Mouse (Mus musculus) CH12.LX (cell line): ENCODE measurements around the gene Nemp1. TPM values are rescaled to one million over a fixed set of nuclear protein-coding genes. Genes with fewer than 3 reads are reported as not detected.

ENCODE experiments used
- DNase-seq: peaks from one replicate; pipeline ENCODE4 v3.0.0-alpha.2; 2013; ENCODE audit errors: extremely low read depth
- H3K27ac ChIP-seq: 2 replicates; pipeline ENCODE4 v1.5.1; 2012; ENCODE audit warnings: low read depth, mild to moderate bottlenecking, control low read depth, moderate library complexity; ENCODE audit not compliant: insufficient read depth
- H3K27me3 ChIP-seq: replicated peaks from 2 replicates; pipeline ENCODE3; 2012; ENCODE audit warnings: inconsistent platforms
- H3K36me3 ChIP-seq, 2 experiments: replicated peaks in 1 of 2; 2 replicates each; pipeline versions ENCODE3 to v1.6.1; 2012; ENCODE audit warnings: inconsistent platforms in 1 of 2, low read length in 1 of 2, mild to moderate bottlenecking in 1 of 2, mixed read lengths in 1 of 2, moderate library complexity in 1 of 2; ENCODE audit not compliant: control insufficient read depth in 1 of 2, insufficient read depth in 1 of 2
- H3K4me1 ChIP-seq, 2 experiments: 2 replicates each; pipeline ENCODE4 v1.6.1; 2012; ENCODE audit warnings: inconsistent platforms in 1 of 2, moderate library complexity in 1 of 2; ENCODE audit not compliant: insufficient read depth in 2 of 2, control insufficient read depth in 1 of 2
- H3K4me2 ChIP-seq: 2 replicates; pipeline ENCODE4 v1.6.1; 2012; ENCODE audit warnings: low read depth, mild to moderate bottlenecking, control low read depth; ENCODE audit not compliant: poor library complexity, insufficient read depth, severe bottlenecking
- H3K4me3 ChIP-seq, 3 experiments: fragments of 150-350 bp in 1 of 3; sonication (generic) in 1 of 3; replicated peaks in 1 of 3; 2 replicates each; pipeline versions ENCODE3 to v1.5.1; 2011 to 2012; ENCODE audit warnings: low read depth in 2 of 3, low read length in 2 of 3, mild to moderate bottlenecking in 2 of 3, moderate library complexity in 2 of 3, control low read depth in 1 of 3, improper control_type of control experiment in 1 of 3, inconsistent platforms in 1 of 3, mixed read lengths in 1 of 3; ENCODE audit not compliant: poor library complexity in 1 of 3
- H3K79me2 ChIP-seq: replicated peaks from 2 replicates; pipeline ENCODE4 v1.6.1; 2012; ENCODE audit warnings: mild to moderate bottlenecking, moderate library complexity; ENCODE audit not compliant: control insufficient read depth, poor library complexity, insufficient read depth, severe bottlenecking; ENCODE audit errors: extremely low read depth
- H3K9ac ChIP-seq: 2 replicates; pipeline ENCODE4 v1.6.1; 2012; ENCODE audit warnings: low read depth, mild to moderate bottlenecking, control low read depth, moderate library complexity; ENCODE audit not compliant: insufficient read depth
- H3K9me3 ChIP-seq: replicated peaks from 2 replicates; pipeline ENCODE3; 2012; ENCODE audit warnings: low read length, inconsistent platforms, mixed read lengths
- CHD2 ChIP-seq: IDR thresholded peaks from 2 replicates; pipeline ENCODE4 v1.6.1; 2011; ENCODE audit warnings: low read length, improper control_type of control experiment
- CTCF ChIP-seq, 2 experiments: IDR thresholded peaks in 1 of 2; conservative IDR thresholded peaks in 1 of 2; 2 replicates each; pipeline ENCODE4 v1.5.1; 2011 to 2012; ENCODE audit warnings: low read depth in 2 of 2, low read length in 2 of 2, improper control_type of control experiment in 1 of 2, inconsistent platforms in 1 of 2, mild to moderate bottlenecking in 1 of 2, moderate library complexity in 1 of 2
- E2F4 ChIP-seq: IDR thresholded peaks from 2 replicates; pipeline ENCODE4 v1.6.1; 2011; ENCODE audit warnings: low read depth, low read length, improper control_type of control experiment; ENCODE audit not compliant: insufficient replicate concordance
- EP300 ChIP-seq: IDR thresholded peaks from 2 replicates; pipeline ENCODE4 v1.6.1; 2011; ENCODE audit warnings: low read length, improper control_type of control experiment
- HCFC1 ChIP-seq: IDR thresholded peaks from 2 replicates; pipeline ENCODE4 v1.6.1; 2012; ENCODE audit warnings: low read depth, mild to moderate bottlenecking, inconsistent platforms, low read length, improper control_type of control experiment
- JUN ChIP-seq: IDR thresholded peaks from 2 replicates; pipeline ENCODE4 v1.6.1; 2011; ENCODE audit warnings: low read depth, mild to moderate bottlenecking, low read length, improper control_type of control experiment, moderate library complexity; ENCODE audit not compliant: insufficient read depth
- JUND ChIP-seq: conservative IDR thresholded peaks from 2 replicates; pipeline ENCODE4 v1.6.1; 2011; ENCODE audit warnings: low read depth, low read length, improper control_type of control experiment
- MAFK ChIP-seq: IDR thresholded peaks from 2 replicates; pipeline ENCODE4 v1.6.1; 2011; ENCODE audit warnings: low read length, improper control_type of control experiment; ENCODE audit not compliant: insufficient replicate concordance
- MEF2A ChIP-seq: IDR thresholded peaks from 2 replicates; pipeline ENCODE4 v1.6.1; 2014; ENCODE audit warnings: low read depth, mild to moderate bottlenecking, inconsistent platforms, low read length, improper control_type of control experiment, borderline replicate concordance
- MYC ChIP-seq: IDR thresholded peaks from 2 replicates; pipeline ENCODE4 v1.6.1; 2011; ENCODE audit warnings: low read depth, mild to moderate bottlenecking, improper control_type of control experiment, low read length
- NELFE ChIP-seq: IDR thresholded peaks from 2 replicates; pipeline ENCODE4 v1.6.1; 2011; ENCODE audit warnings: low read depth, low read length, improper control_type of control experiment
- PAX5 ChIP-seq: IDR thresholded peaks from 2 replicates; pipeline ENCODE4 v1.6.1; 2012; ENCODE audit warnings: low read length, inconsistent platforms, mixed read lengths
- POLR2A ChIP-seq: IDR thresholded peaks from 2 replicates; pipeline ENCODE4 v1.6.1; 2011; ENCODE audit warnings: low read depth, mild to moderate bottlenecking, improper control_type of control experiment, low read length
- RCOR1 ChIP-seq: conservative IDR thresholded peaks from 2 replicates; pipeline ENCODE4 v1.6.1; 2012; ENCODE audit warnings: low read depth, mild to moderate bottlenecking, inconsistent platforms, low read length, improper control_type of control experiment
- SIN3A ChIP-seq: IDR thresholded peaks from 2 replicates; pipeline ENCODE4 v1.6.1; 2012; ENCODE audit warnings: low read length, improper control_type of control experiment, inconsistent platforms
- SMC3 ChIP-seq: IDR thresholded peaks from 2 replicates; pipeline ENCODE4 v1.6.1; 2011; ENCODE audit warnings: low read depth, low read length, improper control_type of control experiment
- TCF12 ChIP-seq: IDR thresholded peaks from 2 replicates; pipeline ENCODE4 v1.6.1; 2014; ENCODE audit warnings: low read depth, mild to moderate bottlenecking, inconsistent platforms, low read length, improper control_type of control experiment
- UBTF ChIP-seq: IDR thresholded peaks from 2 replicates; pipeline ENCODE4 v1.6.1; 2012; ENCODE audit warnings: low read depth, mild to moderate bottlenecking, inconsistent platforms, low read length, improper control_type of control experiment, moderate library complexity
- USF2 ChIP-seq: conservative IDR thresholded peaks from 2 replicates; pipeline ENCODE4 v1.6.1; 2011; ENCODE audit warnings: low read depth, low read length, improper control_type of control experiment
- ZKSCAN1 ChIP-seq: IDR thresholded peaks from 2 replicates; pipeline ENCODE4 v1.6.1; 2012; ENCODE audit warnings: low read depth, inconsistent platforms, low read length, improper control_type of control experiment, borderline replicate concordance
- dilution Hi-C: fragments of 300-500 bp; cut with MboI; formaldehyde crosslinking; loops from 2 replicates; pipeline ENCODE4 v1.14.3; 2020; ENCODE audit warnings: low sequenced_read_pairs; ENCODE audit not compliant: extremely low pct_unique_long_range_greater_than_20kb, extremely low pct_ligation_motif_present
- in situ Hi-C: fragments of 300-500 bp; cut with MboI; formaldehyde crosslinking; loops from 3 replicates; pipeline ENCODE4 v1.14.3; 2019; ENCODE audit warnings: low sequenced_read_pairs, low pct_ligation_motif_present, low pct_unique_long_range_greater_than_20kb, mixed read lengths
- polyA plus RNA-seq: library from polyadenylated mRNA; unstranded; fragments of >175 nt; gene quantifications from 2 replicates; pipeline ENCODE4 v1.2.1, GENCODE M21; 2012; ENCODE audit warnings: low read depth; ENCODE audit not compliant: insufficient read length
- total RNA-seq, 2 experiments: library from RNA; depleted of rRNA; stranded (reverse); fragments of 300-350 nt in 1 of 2; fragments of >200 nt in 1 of 2; gene quantifications; 2 replicates each; pipeline ENCODE4 v1.2.3; 2012 to 2014

The Nemp1 gene
- total and polyA plus RNA-seq, 3 experiments, result 8.3 to 17.4 (median 13.2) TPM

DNA sequence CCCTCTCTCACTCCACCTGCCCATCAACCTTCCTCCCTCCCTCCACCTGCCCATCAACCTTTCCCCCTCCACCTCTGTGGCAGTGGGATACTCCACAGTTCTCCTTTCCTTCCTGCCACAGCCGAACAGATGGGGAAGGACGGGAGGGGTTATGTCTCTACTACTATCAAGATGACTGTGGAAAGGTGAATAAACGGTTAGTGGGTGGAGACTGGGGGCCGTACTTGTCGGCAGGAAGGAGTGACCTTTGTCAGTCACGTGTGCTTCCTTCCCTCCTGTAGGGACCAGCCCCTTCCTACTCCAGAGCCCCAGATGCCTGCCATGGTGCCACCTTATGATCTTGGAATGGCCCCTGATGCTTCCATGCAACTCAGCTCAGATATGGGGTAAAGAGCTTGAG lies 8.6 kb upstream of the Nemp1 start:
- no peak overlapping the region for H3K4me3 ChIP-seq
- no peak overlapping the region for H3K27ac ChIP-seq
- no peaks in the 10 kb centered on the region for H3K79me2 ChIP-seq
- no peaks in the 10 kb centered on the region for H3K9me3 ChIP-seq
- H3K4me1 ChIP-seq, result peaks cover 14 to 36% of the 10 kb centered on the region in 2 experiments
- TF ChIP-seq RCOR1, result no peak
- no peak for TF ChIP-seq MAFK
- no peak for TF ChIP-seq E2F4
- TF ChIP-seq JUND, result no peak
- TF ChIP-seq EP300, result no peak
- TF ChIP-seq MEF2A, result no peak
- no peak for TF ChIP-seq POLR2A
- TF ChIP-seq USF2, result 0 out of 2 replicates have a peak, but pooled peaks have one; percentile 18
- dilution Hi-C loops, result no loop called here
- H3K36me3 ChIP-seq, result peaks cover 65 to 80% of the 10 kb centered on the region in 2 experiments
- DNase-seq, result no peak
- in situ Hi-C loops, result no loop called here
- no peak overlapping the region for H3K4me2 ChIP-seq
- no peak overlapping the region for H3K9ac ChIP-seq
- no peaks in the 10 kb centered on the region for H3K27me3 ChIP-seq

DNA sequence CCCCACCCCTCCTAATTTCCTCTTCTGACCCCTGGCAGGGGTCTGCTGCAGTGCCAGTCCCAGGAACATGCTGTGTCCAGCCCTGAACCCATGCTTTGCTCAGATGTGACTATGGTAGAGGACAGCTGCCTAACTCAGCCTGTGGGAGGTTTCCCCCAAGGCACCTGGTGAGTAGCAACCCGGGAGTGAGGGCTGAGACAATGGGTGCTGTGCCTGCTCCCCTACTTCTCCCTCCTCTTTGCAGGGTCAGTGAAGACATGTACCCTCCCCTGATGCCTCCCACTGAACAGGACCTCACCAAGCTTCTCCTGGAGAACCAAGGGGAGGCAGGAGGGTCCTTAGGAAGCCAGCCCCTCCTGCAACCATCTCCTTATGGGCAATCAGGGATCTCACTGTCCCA lies 7.2 kb upstream of the Nemp1 start:
- DNase-seq, result no peak
- Histone ChIP-seq H3K9me3 (no peaks in the 10 kb centered on the region), H3K79me2 (no peaks in the 10 kb centered on the region), H3K9ac (no peak overlapping the region), H3K4me1 (peaks cover 14 to 45% of the 10 kb centered on the region in 2 experiments), H3K4me2 (no peak overlapping the region), H3K27ac (no peak overlapping the region), H3K4me3 (no peak overlapping the region), H3K36me3 (peaks cover 50 to 73% of the 10 kb centered on the region in 2 experiments), H3K27me3 (no peaks in the 10 kb centered on the region)
- in situ Hi-C loops, result no loop called here
- dilution Hi-C loops, result no loop called here
- TF ChIP-seq NELFE (no peak), MEF2A (no peak), MAFK (no peak), MYC (no peak), E2F4 (no peak), CTCF (conservative IDR thresholded peaks at IDR 0.05 in 1 of 2, IDR thresholded peaks at IDR 0.05 in 1 of 2; ENCODE audit: low read depth in 2 of 2, low read length in 2 of 2) (no peak), SIN3A (no peak), TCF12 (no peak), PAX5 (no peak), HCFC1 (no peak), JUN (no peak), USF2 (no peak), EP300 (no peak), UBTF (no peak), SMC3 (no peak), CHD2 (no peak), ZKSCAN1 (no peak)
